Mouse (Mus musculus): ENCODE measurements around the gene Rfx4. TPM values are rescaled to one million over a fixed set of nuclear protein-coding genes. Genes with fewer than 3 reads are reported as not detected.

Rfx4 gene
- polyA plus RNA-seq, 1 experiment from 2014 or later: 1.3 TPM

- Histone ChIP-seq H3K4me2 (ENCODE audit: low read depth, severe bottlenecking) (no peak overlapping the region), H3K9ac (ENCODE audit: low read length) (no peak overlapping the region), H3K9me3 (ENCODE audit: control insufficient read depth, low read length) (no peaks in the 10 kb centered on the region), H3K4me3 (ENCODE audit: low read depth, low read length) (no peak overlapping the region), H3K27ac (replicated peaks; ENCODE audit: low read depth, low read length) (no peak overlapping the region), H3K36me3 (ENCODE audit: control insufficient read depth, insufficient read depth, low read length) (no peaks in the 10 kb centered on the region), H3K4me1 (ENCODE audit: control insufficient read depth, insufficient read depth, low read length) (0 out of 2 replicates have a peak, but pooled peaks cover 2% of the 10 kb centered on the region), H3K27me3 (ENCODE audit: control insufficient read depth, insufficient read depth, low read length) (no peaks in the 10 kb centered on the region)
- no peak for ATAC-seq (ENCODE audit: insufficient number of reproducible peaks, low FRiP score, low TSS enrichment, low read depth)
- WGBS: 79% methylated on average over 9 of the region's 9 CpGs
- no peak for DNase-seq (ENCODE audit: low spot score)
Measured at GRCm38 (mm10) chr10:84896941-84897930, 141.4 kb downstream of the Rfx4 start.

GRCm38 (mm10) chr10:84898144-84898979, 142.5 kb downstream of the Rfx4 start:
- no peak overlapping the region for H3K4me2 ChIP-seq (ENCODE audit: low read depth, severe bottlenecking)
- 68% methylated on average over 3 of the region's 3 CpGs for WGBS
- no peak overlapping the region for H3K27ac ChIP-seq (replicated peaks; ENCODE audit: low read depth, low read length)
- DNase-seq (ENCODE audit: low spot score): no peak
- no peak for ATAC-seq (ENCODE audit: insufficient number of reproducible peaks, low FRiP score, low TSS enrichment, low read depth)
- H3K4me1 ChIP-seq (ENCODE audit: control insufficient read depth, insufficient read depth, low read length): peaks cover 2% of the 10 kb centered on the region; the same call in 1 of the 2 replicates
- no peak overlapping the region for H3K4me3 ChIP-seq (ENCODE audit: low read depth, low read length)
- no peaks in the 10 kb centered on the region for H3K9me3 ChIP-seq (ENCODE audit: control insufficient read depth, low read length)
- no peak overlapping the region for H3K9ac ChIP-seq (ENCODE audit: low read length)
- no peaks in the 10 kb centered on the region for H3K36me3 ChIP-seq (ENCODE audit: control insufficient read depth, insufficient read depth, low read length)
- no peaks in the 10 kb centered on the region for H3K27me3 ChIP-seq (ENCODE audit: control insufficient read depth, insufficient read depth, low read length)

GRCm38 (mm10) chr10:84901676-84902075, 145.8 kb downstream of the Rfx4 start:
- Histone ChIP-seq H3K4me3 (ENCODE audit: low read depth, low read length) (no peak overlapping the region), H3K9ac (ENCODE audit: low read length) (no peak overlapping the region), H3K4me1 (ENCODE audit: control insufficient read depth, insufficient read depth, low read length) (peaks cover 2% of the 10 kb centered on the region; the same call in 1 of the 2 replicates), H3K9me3 (ENCODE audit: control insufficient read depth, low read length) (no peaks in the 10 kb centered on the region), H3K36me3 (ENCODE audit: control insufficient read depth, insufficient read depth, low read length) (no peaks in the 10 kb centered on the region), H3K27me3 (ENCODE audit: control insufficient read depth, insufficient read depth, low read length) (no peaks in the 10 kb centered on the region), H3K27ac (replicated peaks; ENCODE audit: low read depth, low read length) (0 out of 2 replicates have a peak overlapping the region, but pooled peaks have one; percentile 21), H3K4me2 (ENCODE audit: low read depth, severe bottlenecking) (no peak overlapping the region)
- DNase-seq (ENCODE audit: low spot score) (no peak), ATAC-seq (ENCODE audit: insufficient number of reproducible peaks, low FRiP score, low TSS enrichment, low read depth) (no peak)
- WGBS: 92% methylated on average over 5 of the region's 5 CpGs

- Histone ChIP-seq H3K27ac (replicated peaks; ENCODE audit: low read depth, low read length) (no peak overlapping the region), H3K9me3 (ENCODE audit: control insufficient read depth, low read length) (no peaks in the 10 kb centered on the region), H3K4me1 (ENCODE audit: control insufficient read depth, insufficient read depth, low read length) (peaks cover 2% of the 10 kb centered on the region; the same call in 1 of the 2 replicates), H3K36me3 (ENCODE audit: control insufficient read depth, insufficient read depth, low read length) (no peaks in the 10 kb centered on the region), H3K27me3 (ENCODE audit: control insufficient read depth, insufficient read depth, low read length) (no peaks in the 10 kb centered on the region), H3K9ac (ENCODE audit: low read length) (no peak overlapping the region), H3K4me2 (ENCODE audit: low read depth, severe bottlenecking) (no peak overlapping the region), H3K4me3 (ENCODE audit: low read depth, low read length) (no peak overlapping the region)
- 77% methylated on average over 2 of the region's 2 CpGs for WGBS
- ATAC-seq (ENCODE audit: insufficient number of reproducible peaks, low FRiP score, low TSS enrichment, low read depth): no peak
- no peak for DNase-seq (ENCODE audit: low spot score)
Measured at GRCm38 (mm10) chr10:84902213-84902612, 146.4 kb downstream of the Rfx4 start.

- Histone ChIP-seq H3K4me2 (ENCODE audit: low read depth, severe bottlenecking) (no peak overlapping the region), H3K27ac (replicated peaks; ENCODE audit: low read depth, low read length) (no peak overlapping the region), H3K9ac (ENCODE audit: low read length) (no peak overlapping the region), H3K36me3 (ENCODE audit: control insufficient read depth, insufficient read depth, low read length) (no peaks in the 10 kb centered on the region), H3K27me3 (ENCODE audit: control insufficient read depth, insufficient read depth, low read length) (no peaks in the 10 kb centered on the region), H3K4me1 (ENCODE audit: control insufficient read depth, insufficient read depth, low read length) (no peaks in the 10 kb centered on the region; the same call in 1 of the 2 replicates), H3K4me3 (ENCODE audit: low read depth, low read length) (no peak overlapping the region), H3K9me3 (ENCODE audit: control insufficient read depth, low read length) (no peaks in the 10 kb centered on the region)
- DNase-seq (ENCODE audit: low spot score) (no peak), ATAC-seq (ENCODE audit: insufficient number of reproducible peaks, low FRiP score, low TSS enrichment, low read depth) (no peak)
- 60% methylated on average over 7 of the region's 7 CpGs for WGBS
Measured at GRCm38 (mm10) chr10:84903307-84903706, 147.4 kb downstream of the Rfx4 start.

GRCm38 (mm10) chr10:84903742-84904141, 147.9 kb downstream of the Rfx4 start:
- Histone ChIP-seq H3K4me3 (ENCODE audit: low read depth, low read length) (no peak overlapping the region), H3K4me2 (ENCODE audit: low read depth, severe bottlenecking) (peak overlapping the region; percentile 16; the same call in 1 of the 2 replicates), H3K4me1 (ENCODE audit: control insufficient read depth, insufficient read depth, low read length) (no peaks in the 10 kb centered on the region; the same call in 1 of the 2 replicates), H3K36me3 (ENCODE audit: control insufficient read depth, insufficient read depth, low read length) (no peaks in the 10 kb centered on the region), H3K9me3 (ENCODE audit: control insufficient read depth, low read length) (no peaks in the 10 kb centered on the region), H3K27me3 (ENCODE audit: control insufficient read depth, insufficient read depth, low read length) (no peaks in the 10 kb centered on the region), H3K27ac (replicated peaks; ENCODE audit: low read depth, low read length) (no peak overlapping the region), H3K9ac (ENCODE audit: low read length) (no peak overlapping the region)
- DNase-seq (ENCODE audit: low spot score): no peak
- WGBS: 4% methylated on average over 5 of the region's 5 CpGs
- no peak for ATAC-seq (ENCODE audit: insufficient number of reproducible peaks, low FRiP score, low TSS enrichment, low read depth)

GRCm38 (mm10) chr10:84906895-84907294, 151.0 kb downstream of the Rfx4 start:
- Histone ChIP-seq H3K27ac (replicated peaks; ENCODE audit: low read depth, low read length) (no peak overlapping the region), H3K4me3 (ENCODE audit: low read depth, low read length) (no peak overlapping the region), H3K27me3 (ENCODE audit: control insufficient read depth, insufficient read depth, low read length) (no peaks in the 10 kb centered on the region), H3K4me2 (ENCODE audit: low read depth, severe bottlenecking) (no peak overlapping the region), H3K9ac (ENCODE audit: low read length) (no peak overlapping the region), H3K4me1 (ENCODE audit: control insufficient read depth, insufficient read depth, low read length) (no peaks in the 10 kb centered on the region; the same call in 1 of the 2 replicates), H3K9me3 (ENCODE audit: control insufficient read depth, low read length) (no peaks in the 10 kb centered on the region), H3K36me3 (ENCODE audit: control insufficient read depth, insufficient read depth, low read length) (no peaks in the 10 kb centered on the region)
- ATAC-seq (ENCODE audit: insufficient number of reproducible peaks, low FRiP score, low TSS enrichment, low read depth) (no peak), DNase-seq (ENCODE audit: low spot score) (no peak)
- WGBS: 75% methylated on average over 9 of the region's 9 CpGs

GRCm38 (mm10) chr10:84908006-84908405, 152.1 kb downstream of the Rfx4 start:
- Histone ChIP-seq H3K9ac (ENCODE audit: low read length) (no peak overlapping the region), H3K4me3 (ENCODE audit: low read depth, low read length) (no peak overlapping the region), H3K9me3 (ENCODE audit: control insufficient read depth, low read length) (no peaks in the 10 kb centered on the region), H3K36me3 (ENCODE audit: control insufficient read depth, insufficient read depth, low read length) (no peaks in the 10 kb centered on the region), H3K4me1 (ENCODE audit: control insufficient read depth, insufficient read depth, low read length) (no peaks in the 10 kb centered on the region; the same call in 1 of the 2 replicates), H3K4me2 (ENCODE audit: low read depth, severe bottlenecking) (no peak overlapping the region), H3K27me3 (ENCODE audit: control insufficient read depth, insufficient read depth, low read length) (no peaks in the 10 kb centered on the region), H3K27ac (replicated peaks; ENCODE audit: low read depth, low read length) (no peak overlapping the region)
- WGBS: 94% methylated on average over 3 of the region's 3 CpGs
- no peak for ATAC-seq (ENCODE audit: insufficient number of reproducible peaks, low FRiP score, low TSS enrichment, low read depth)
- DNase-seq (ENCODE audit: low spot score): no peak
